Comparison of ENCODE assay signal across 8 mouse cellular contexts in the genomic region with DNA sequence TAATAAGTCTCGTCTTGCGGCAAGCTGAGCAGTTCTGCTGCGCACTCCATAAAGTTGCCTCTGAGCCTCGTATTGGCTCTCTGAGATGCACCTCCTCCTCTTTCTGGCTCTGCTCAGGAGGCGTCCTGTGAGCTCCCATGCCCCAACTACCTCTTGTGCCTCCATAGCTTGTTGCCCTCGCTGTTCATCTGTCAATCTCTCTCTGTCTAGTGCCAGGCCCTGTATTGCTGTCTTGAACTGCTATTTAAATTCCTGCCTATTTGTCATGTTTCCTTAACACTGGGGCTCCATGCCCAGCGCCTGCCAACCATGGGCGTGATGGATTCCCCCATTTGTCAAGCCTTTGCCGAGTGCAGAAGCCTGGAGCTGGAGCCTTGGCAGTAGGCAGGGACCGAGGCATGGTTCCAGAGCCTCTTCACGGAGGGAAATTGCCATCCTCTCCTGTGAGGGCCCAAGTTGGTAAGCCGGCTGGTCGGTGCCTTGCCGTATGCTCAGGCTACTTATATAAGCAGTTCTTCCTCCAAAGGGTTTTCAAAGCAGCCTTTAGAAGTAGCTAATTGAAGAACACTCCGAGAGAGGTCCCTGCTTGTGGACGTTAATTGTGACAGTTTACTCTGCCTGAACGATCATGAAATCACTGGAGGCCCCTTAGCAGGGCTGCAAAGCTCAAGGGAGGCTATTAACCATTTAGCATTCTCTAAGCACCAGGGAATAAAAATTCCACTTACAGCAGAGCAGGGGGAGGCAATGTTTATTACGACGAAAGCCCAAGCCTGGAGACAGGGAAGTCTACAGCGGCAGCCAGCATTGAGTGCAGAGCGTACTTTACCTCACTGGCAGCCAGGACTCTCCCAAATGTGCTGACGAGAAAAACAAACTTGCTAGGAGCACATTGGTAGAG. TPM values are rescaled to one million over a fixed set of nuclear protein-coding genes. Genes with fewer than 3 reads are reported as not detected.
A peak's percentile ranks its signal among the peaks of the same experiment; 100 is the strongest.
DNase-seq lines count a peak whose midpoint lies in the region; ATAC-seq and TF ChIP-seq lines count a peak whose summit lies in the region.
"Had no signal": no experiment of that assay in that cellular context is flagged by ENCODE, and none has a peak within 500 bp of the region (broad histone marks: within the 10 kb centered on the region; RNA-seq: fewer than 3 reads in every experiment).

No protein-coding gene starts in this region.

- no peak overlapping the region for H3K4me3 ChIP-seq in left cerebral cortex, adult 2 months
- no peak overlapping the region for H3K4me3 ChIP-seq in midbrain, embryonic 12.5 days
- H3K4me3 ChIP-seq: liver, embryonic 15.5 days had no signal

- H3K9ac ChIP-seq in midbrain, embryonic 12.5 days (replicated peaks) = no peak overlapping the region
- H3K9ac ChIP-seq: liver, embryonic 15.5 days had no signal

- no peaks in the 10 kb centered on the region for H3K27me3 ChIP-seq in midbrain, embryonic 12.5 days
- H3K27me3 ChIP-seq: liver, embryonic 15.5 days had no signal

- peak overlapping the region; percentile 81 for H3K27ac ChIP-seq in left cerebral cortex, adult 2 months
- H3K27ac ChIP-seq in midbrain, embryonic 12.5 days (replicated peaks) = peak overlapping the region; percentile 54
- H3K27ac ChIP-seq: liver, embryonic 15.5 days had no signal

- ATAC-seq in midbrain, embryonic 12.5 days (ENCODE audit: low FRiP score, low read depth) = peak; percentile 42

- TF ChIP-seq CTCF in left cerebral cortex, adult 2 months (IDR thresholded peaks at IDR 0.05) = no peak

- H3K4me2 ChIP-seq in midbrain, embryonic 12.5 days (replicated peaks) = no peak overlapping the region
- H3K4me2 ChIP-seq: liver, embryonic 15.5 days had no signal

- DNase-seq in brain, adult 2 months (ENCODE audit: low read depth, low spot score) = peak; percentile 98
- peak; percentile 96 for DNase-seq in cerebellum, adult 9-11 months
- peak; percentile 80 to 87 for DNase-seq in frontal cortex, postnatal 36 days (ENCODE audit: low spot score in 2 of 2)
- peak; percentile 61 to 67 for DNase-seq in left cerebral cortex, adult 2 months (ENCODE audit: extremely low spot score in 1 of 2, low spot score in 2 of 2)
- no peak for DNase-seq in embryo, embryonic 9.5 days (ENCODE audit: extremely low spot score)
- DNase-seq in urinary bladder, postnatal 10 days (ENCODE audit: low spot score) = no peak

- 50% methylated on average over 22 of the region's 22 CpGs for WGBS in midbrain, embryonic 12.5 days

- no peaks in the 10 kb centered on the region for H3K9me3 ChIP-seq in midbrain, embryonic 12.5 days
- H3K9me3 ChIP-seq: liver, embryonic 15.5 days had no signal

- intact Hi-C loops in left cerebral cortex, adult 2 months (cut with DNase I) = loop anchor here (5.0 kb wide), 1 partner anchor 84 kb away; no protein-coding TSS in a partner anchor

- H3K36me3 ChIP-seq in midbrain, embryonic 12.5 days = no peaks in the 10 kb centered on the region
- H3K36me3 ChIP-seq: liver, embryonic 15.5 days had no signal

- peaks cover 42% of the 10 kb centered on the region for H3K4me1 ChIP-seq in midbrain, embryonic 12.5 days
- H3K4me1 ChIP-seq: liver, embryonic 15.5 days had no signal

RNA-seq across cellular contexts. Expression of a gene that starts 53.2 kb away (rescaled TPM):
- 10 to 100 TPM; 25.8 to 27.3 TPM for total RNA-seq in left cerebral cortex, adult 2 months (2021)
- 58.5 and 60.2 TPM in 2 replicates for polyA plus RNA-seq in midbrain, embryonic 12.5 days (2016; fragmentation: Nextera tagmentation; extraction: Ambion mirVana)

Comparison
In these comparisons a context has a peak if more than half of its experiments do, and no peak if none do; other contexts are left out.
1. DNase-seq: peak in brain, adult 2 months (single experiment), cerebellum, adult 9-11 months (single experiment), frontal cortex, postnatal 36 days (2 of 2) and left cerebral cortex, adult 2 months (2 of 2); none in embryo, embryonic 9.5 days (single experiment) and urinary bladder, postnatal 10 days (single experiment).